Mouse (Mus musculus): Measurements from ENCODE around the gene Slc16a3. TPM values are rescaled to one million over a fixed set of nuclear protein-coding genes. Genes with fewer than 3 reads are reported as not detected.
A peak's percentile ranks its signal among the peaks of the same experiment; 100 is the strongest.

Slc16a3 gene
- polyA plus RNA-seq, 1 experiment from 2014 or later = 164 TPM

DNA sequence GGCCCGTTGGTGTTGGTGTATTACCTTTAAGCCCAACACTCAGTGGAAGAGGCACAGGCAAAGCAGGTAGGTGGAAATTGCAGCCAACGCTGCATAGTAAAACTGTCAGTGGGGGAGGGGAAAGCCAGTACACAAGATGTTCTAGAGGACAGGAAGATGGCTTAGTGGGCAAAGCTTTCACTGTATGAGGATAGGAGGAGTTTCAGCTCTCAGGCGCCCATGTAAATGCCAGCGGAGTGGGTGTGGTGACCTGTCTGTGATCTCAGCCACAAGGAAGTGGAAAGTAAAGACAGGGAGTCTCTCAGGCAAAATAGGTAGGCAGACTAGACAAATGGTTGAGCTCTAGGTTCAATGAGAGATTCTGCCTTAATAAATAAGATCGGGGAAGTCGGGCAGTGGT, 7.3 kb upstream of the Slc16a3 start:
- H3K27ac ChIP-seq (ENCODE audit: low read length) = no peak overlapping the region
- no peak overlapping the region for H3K4me3 ChIP-seq (ENCODE audit: low read length)
- 86% methylated on average over 6 of the region's 6 CpGs for WGBS
- no peak overlapping the region for H3K4me2 ChIP-seq (ENCODE audit: low read depth, low read length)
- H3K9ac ChIP-seq (ENCODE audit: low read length) = no peak overlapping the region
- no peaks in the 10 kb centered on the region for H3K27me3 ChIP-seq (ENCODE audit: control insufficient read depth, insufficient read depth, low read length)
- H3K4me1 ChIP-seq (ENCODE audit: control insufficient read depth, insufficient read depth, low read length) = no peaks in the 10 kb centered on the region
- H3K36me3 ChIP-seq (ENCODE audit: control insufficient read depth, insufficient read depth) = no peaks in the 10 kb centered on the region
- ATAC-seq (replicated peaks; ENCODE audit: extremely low read depth, insufficient read depth, low FRiP score) = no peak
- no peaks in the 10 kb centered on the region for H3K9me3 ChIP-seq (replicated peaks; ENCODE audit: control insufficient read depth, low read length)

GRCm38 (mm10) chr11:120945266-120945665, 3.0 kb upstream of the Slc16a3 start:
- 75% methylated on average over 7 of the region's 7 CpGs for WGBS
- ATAC-seq (replicated peaks; ENCODE audit: extremely low read depth, insufficient read depth, low FRiP score) = no peak
- no peaks in the 10 kb centered on the region for H3K36me3 ChIP-seq (ENCODE audit: control insufficient read depth, insufficient read depth)
- H3K4me2 ChIP-seq (ENCODE audit: low read depth, low read length) = no peak overlapping the region
- no peak overlapping the region for H3K27ac ChIP-seq (ENCODE audit: low read length)
- peaks cover 6% of the 10 kb centered on the region; the same call in 1 of the 2 replicates for H3K4me1 ChIP-seq (ENCODE audit: control insufficient read depth, insufficient read depth, low read length)
- no peak overlapping the region for H3K4me3 ChIP-seq (ENCODE audit: low read length)
- no peak overlapping the region for H3K9ac ChIP-seq (ENCODE audit: low read length)
- H3K9me3 ChIP-seq (replicated peaks; ENCODE audit: control insufficient read depth, low read length) = no peaks in the 10 kb centered on the region
- no peaks in the 10 kb centered on the region for H3K27me3 ChIP-seq (ENCODE audit: control insufficient read depth, insufficient read depth, low read length)

GRCm38 (mm10) chr11:120945926-120946325, 2.4 kb upstream of the Slc16a3 start:
- no peak overlapping the region for H3K4me2 ChIP-seq (ENCODE audit: low read depth, low read length)
- H3K36me3 ChIP-seq (ENCODE audit: control insufficient read depth, insufficient read depth) = no peaks in the 10 kb centered on the region
- H3K9me3 ChIP-seq (replicated peaks; ENCODE audit: control insufficient read depth, low read length) = no peaks in the 10 kb centered on the region
- WGBS = 78% methylated on average over 5 of the region's 5 CpGs
- H3K4me1 ChIP-seq (ENCODE audit: control insufficient read depth, insufficient read depth, low read length) = peaks cover 10% of the 10 kb centered on the region; the same call in 1 of the 2 replicates
- H3K4me3 ChIP-seq (ENCODE audit: low read length) = no peak overlapping the region
- H3K27ac ChIP-seq (ENCODE audit: low read length) = no peak overlapping the region
- no peaks in the 10 kb centered on the region for H3K27me3 ChIP-seq (ENCODE audit: control insufficient read depth, insufficient read depth, low read length)
- no peak overlapping the region for H3K9ac ChIP-seq (ENCODE audit: low read length)
- ATAC-seq (replicated peaks; ENCODE audit: extremely low read depth, insufficient read depth, low FRiP score) = no peak

DNA sequence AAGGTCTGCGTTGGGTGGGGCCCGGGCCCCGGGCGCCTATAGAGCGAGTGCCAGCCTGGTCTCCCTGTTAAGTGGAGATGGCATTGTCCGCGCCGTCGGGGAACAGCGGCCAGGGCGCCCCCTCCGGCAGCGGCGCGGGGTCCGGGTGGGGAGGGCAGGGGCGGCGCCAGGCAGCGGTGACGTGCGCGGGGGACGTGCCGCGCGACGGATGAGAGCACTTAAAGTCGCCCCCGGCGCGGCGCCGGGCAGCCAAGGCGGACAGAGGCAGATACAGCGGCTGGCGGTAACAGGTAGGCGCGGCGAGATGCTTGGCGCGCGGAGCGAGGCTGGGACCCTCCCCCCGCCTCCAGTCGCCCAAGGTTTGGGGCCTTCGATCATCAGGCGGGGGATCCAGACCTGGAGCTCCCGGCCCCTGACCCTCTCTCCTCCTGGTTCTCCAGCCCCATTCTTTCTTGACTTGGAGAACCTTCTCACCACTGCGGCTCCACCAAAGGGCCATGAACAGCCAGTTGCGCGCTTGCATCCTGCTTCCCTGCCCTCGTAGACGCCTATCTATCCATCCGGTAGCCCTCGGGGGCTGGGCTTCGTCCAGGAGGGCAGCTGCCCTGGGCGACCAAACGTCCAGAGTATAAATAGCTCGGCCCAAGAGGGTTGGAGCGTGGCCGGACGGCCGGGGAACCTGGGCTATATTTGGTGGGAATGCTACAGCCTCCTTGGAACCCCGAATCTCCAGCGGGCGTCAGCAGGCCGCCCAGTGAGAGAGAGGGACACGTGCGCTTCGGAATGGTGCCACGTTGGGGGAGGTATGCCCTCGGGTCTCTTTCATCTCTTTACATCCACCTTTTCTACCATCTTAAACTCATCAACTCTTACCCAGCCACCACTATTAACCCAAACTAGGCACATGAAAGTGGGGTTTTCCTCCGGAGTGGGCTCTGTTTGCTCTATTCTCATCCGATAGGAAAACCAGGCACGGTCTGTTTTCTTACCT, 876 bp downstream of the Slc16a3 start:
- 2% methylated on average over 71 of the region's 75 CpGs for WGBS

GRCm38 (mm10) chr11:120949863-120950262, 1.6 kb downstream of the Slc16a3 start:
- Histone ChIP-seq H3K4me2 (ENCODE audit: low read depth, low read length) (peak overlapping the region; percentile 70), H3K4me3 (ENCODE audit: low read length) (peak overlapping the region; percentile 66), H3K36me3 (ENCODE audit: control insufficient read depth, insufficient read depth) (no peaks in the 10 kb centered on the region), H3K9ac (ENCODE audit: low read length) (peak overlapping the region; percentile 81), H3K4me1 (ENCODE audit: control insufficient read depth, insufficient read depth, low read length) (peaks cover 32% of the 10 kb centered on the region), H3K9me3 (replicated peaks; ENCODE audit: control insufficient read depth, low read length) (no peaks in the 10 kb centered on the region), H3K27me3 (ENCODE audit: control insufficient read depth, insufficient read depth, low read length) (no peaks in the 10 kb centered on the region), H3K27ac (ENCODE audit: low read length) (peak overlapping the region; percentile 86)
- 16% methylated on average over 10 of the region's 10 CpGs for WGBS
- no peak for ATAC-seq (replicated peaks; ENCODE audit: extremely low read depth, insufficient read depth, low FRiP score)

More for the DNA sequence above, 876 bp downstream of the Slc16a3 start:
- Histone ChIP-seq H3K4me1 (ENCODE audit: control insufficient read depth, insufficient read depth, low read length) (peaks cover 32% of the 10 kb centered on the region), H3K9me3 (replicated peaks; ENCODE audit: control insufficient read depth, low read length) (no peaks in the 10 kb centered on the region), H3K9ac (ENCODE audit: low read length) (peak overlapping the region; percentile 81), H3K4me3 (ENCODE audit: low read length) (peak overlapping the region; percentile 66), H3K27me3 (ENCODE audit: control insufficient read depth, insufficient read depth, low read length) (no peaks in the 10 kb centered on the region), H3K27ac (ENCODE audit: low read length) (peak overlapping the region; percentile 86), H3K36me3 (ENCODE audit: control insufficient read depth, insufficient read depth) (no peaks in the 10 kb centered on the region), H3K4me2 (ENCODE audit: low read depth, low read length) (peak overlapping the region; percentile 70)
- ATAC-seq (replicated peaks; ENCODE audit: extremely low read depth, insufficient read depth, low FRiP score) = peak; percentile 28

GRCm38 (mm10) chr11:120950281-120951202, 2.3 kb downstream of the Slc16a3 start:
- peaks cover 32% of the 10 kb centered on the region for H3K4me1 ChIP-seq (ENCODE audit: control insufficient read depth, insufficient read depth, low read length)
- H3K4me2 ChIP-seq (ENCODE audit: low read depth, low read length) = peak overlapping the region; percentile 70
- H3K27ac ChIP-seq (ENCODE audit: low read length) = peak overlapping the region; percentile 86
- peaks cover under 1% of the 10 kb centered on the region for H3K36me3 ChIP-seq (ENCODE audit: control insufficient read depth, insufficient read depth)
- ATAC-seq (replicated peaks; ENCODE audit: extremely low read depth, insufficient read depth, low FRiP score) = peak; percentile 84
- WGBS = 3% methylated on average over 39 of the region's 39 CpGs
- no peaks in the 10 kb centered on the region for H3K9me3 ChIP-seq (replicated peaks; ENCODE audit: control insufficient read depth, low read length)
- H3K9ac ChIP-seq (ENCODE audit: low read length) = peak overlapping the region; percentile 81
- H3K27me3 ChIP-seq (ENCODE audit: control insufficient read depth, insufficient read depth, low read length) = no peaks in the 10 kb centered on the region
- peak overlapping the region; percentile 66 for H3K4me3 ChIP-seq (ENCODE audit: low read length)

- peaks cover 32% of the 10 kb centered on the region for H3K4me1 ChIP-seq (ENCODE audit: control insufficient read depth, insufficient read depth, low read length)
- WGBS = 24% methylated on average over 8 of the region's 8 CpGs
- peak overlapping the region; percentile 74 for H3K9ac ChIP-seq (ENCODE audit: low read length)
- H3K4me2 ChIP-seq (ENCODE audit: low read depth, low read length) = peak overlapping the region; percentile 70
- no peaks in the 10 kb centered on the region for H3K27me3 ChIP-seq (ENCODE audit: control insufficient read depth, insufficient read depth, low read length)
- ATAC-seq (replicated peaks; ENCODE audit: extremely low read depth, insufficient read depth, low FRiP score) = no peak
- H3K4me3 ChIP-seq (ENCODE audit: low read length) = peak overlapping the region; percentile 66
- peak overlapping the region; percentile 86 for H3K27ac ChIP-seq (ENCODE audit: low read length)
- H3K36me3 ChIP-seq (ENCODE audit: control insufficient read depth, insufficient read depth) = peaks cover 7% of the 10 kb centered on the region
- H3K9me3 ChIP-seq (replicated peaks; ENCODE audit: control insufficient read depth, low read length) = no peaks in the 10 kb centered on the region
Observed at GRCm38 (mm10) chr11:120951237-120951636, 3.0 kb downstream of the Slc16a3 start.

- Histone ChIP-seq H3K9ac (ENCODE audit: low read length) (no peak overlapping the region; the same call in none of the 2 replicates), H3K27me3 (ENCODE audit: control insufficient read depth, insufficient read depth, low read length) (no peaks in the 10 kb centered on the region), H3K36me3 (ENCODE audit: control insufficient read depth, insufficient read depth) (peaks cover 15% of the 10 kb centered on the region), H3K4me1 (ENCODE audit: control insufficient read depth, insufficient read depth, low read length) (peaks cover 38% of the 10 kb centered on the region), H3K4me2 (ENCODE audit: low read depth, low read length) (peak overlapping the region; percentile 70), H3K27ac (ENCODE audit: low read length) (peak overlapping the region; percentile 86), H3K9me3 (replicated peaks; ENCODE audit: control insufficient read depth, low read length) (no peaks in the 10 kb centered on the region), H3K4me3 (ENCODE audit: low read length) (peak overlapping the region; percentile 66)
- no peak for ATAC-seq (replicated peaks; ENCODE audit: extremely low read depth, insufficient read depth, low FRiP score)
- 58% methylated on average over 9 of the region's 9 CpGs for WGBS
Observed at GRCm38 (mm10) chr11:120951731-120952730, 3.8 kb downstream of the Slc16a3 start.
